Mouse (Mus musculus) spleen, postnatal 10 days (tissue): ENCODE results near the gene Dgkq.

Source experiments
- DNase-seq, 2 experiments: peaks; one replicate each; pipeline ENCODE4 v3.0.0; 2021 to 2022; ENCODE audit warnings: low spot score in 2 of 2

Gene Dgkq

GRCm38 (mm10) chr5:108599923-108600322 is 69.5 kb downstream of the Dgkq start:
- DNase-seq, result no peak
